Mouse (Mus musculus) cerebellum, adult 2 months (tissue): ENCODE measurements around the gene E2f4.

Experiments used
- CTCF ChIP-seq: fragments of 200-500 bp; IDR thresholded peaks from 2 replicates; pipeline ENCODE4 v1.5.1; 2011; ENCODE audit warnings: low read depth, mild to moderate bottlenecking, control low read depth, low read length, moderate library complexity, borderline replicate concordance; ENCODE audit not compliant: insufficient read depth
- POLR2A ChIP-seq: fragments of 200-500 bp; IDR thresholded peaks from 2 replicates; pipeline ENCODE4 v1.6.1; 2011; ENCODE audit warnings: low read length, control low read depth, borderline replicate concordance; ENCODE audit not compliant: insufficient read depth

GRCm38 (mm10) chr8:105280567-105280966 lies 16.9 kb upstream of the E2f4 start:
- no peak for TF ChIP-seq CTCF
- no peak for TF ChIP-seq POLR2A
